Mouse (Mus musculus) thymus, adult 2 months (tissue): Measurements from ENCODE around the gene Tstd2.

Experiments
- CTCF ChIP-seq: fragments of 200-500 bp; IDR thresholded peaks from 2 replicates; pipeline ENCODE4 v1.5.1; 2012; ENCODE audit warnings: mild to moderate bottlenecking, control low read depth, low read length, moderate library complexity, borderline replicate concordance; ENCODE audit not compliant: control insufficient read depth, poor library complexity, insufficient read depth; ENCODE audit errors: extremely low read depth
- POLR2A ChIP-seq: fragments of 200-500 bp; IDR thresholded peaks from 2 replicates; pipeline ENCODE4 v1.6.1; 2012; ENCODE audit warnings: mild to moderate bottlenecking, low read length, control low read depth, moderate library complexity; ENCODE audit not compliant: control insufficient read depth, poor library complexity, insufficient read depth; ENCODE audit errors: extremely low read depth

DNA sequence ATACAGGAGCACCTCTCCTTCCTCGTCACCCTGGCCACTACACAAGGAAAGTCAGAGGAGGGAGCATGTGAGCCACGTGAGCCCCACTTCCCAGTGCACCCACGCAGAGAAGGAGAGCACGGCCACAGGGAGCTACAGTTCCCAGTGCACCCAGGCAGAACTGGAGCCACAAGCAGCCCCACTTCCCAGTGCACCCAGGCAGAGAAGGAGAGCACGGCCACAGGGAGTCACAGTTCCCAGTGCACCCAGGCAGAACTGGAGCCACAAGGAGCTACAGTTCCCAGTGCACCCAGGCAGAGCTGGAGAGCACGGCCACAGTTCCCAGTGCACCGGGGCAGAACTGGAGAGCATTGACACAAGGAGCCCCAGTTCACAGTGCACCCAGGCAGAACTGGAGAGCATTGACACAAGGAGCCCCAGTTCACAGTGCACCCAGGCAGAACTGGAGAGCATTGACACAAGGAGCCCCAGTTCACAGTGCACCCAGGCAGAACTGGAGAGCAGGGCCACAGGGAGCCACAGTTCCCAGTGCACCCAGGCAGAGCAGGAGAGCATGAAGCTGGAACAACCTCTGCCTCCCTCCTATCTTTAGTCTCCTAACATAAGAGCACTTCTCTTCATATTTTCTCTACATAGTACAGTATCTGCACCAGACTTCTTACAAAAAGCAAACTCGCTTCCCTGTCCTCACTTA is 9.0 kb downstream of the Tstd2 start:
- TF ChIP-seq CTCF (no peak), POLR2A (no peak)
